Mouse (Mus musculus): ENCODE results near the gene Tssk3. TPM values are rescaled to one million over a fixed set of nuclear protein-coding genes. Genes with fewer than 3 reads are reported as not detected.
"Not testable (repeated sequence)": the region's sequence is repeated elsewhere in the genome, so short reads cannot be mapped to it uniquely, and the experiment has no call there.

Gene Tssk3
- total RNA-seq, 2 experiments from 2014 or later = not detected

- peak; percentile 80 to 90 for DNase-seq (ENCODE audit: low spot score in 2 of 2)
Observed at GRCm38 (mm10) chr4:129500607-129501566, 10.1 kb upstream of the Tssk3 start.

DNA sequence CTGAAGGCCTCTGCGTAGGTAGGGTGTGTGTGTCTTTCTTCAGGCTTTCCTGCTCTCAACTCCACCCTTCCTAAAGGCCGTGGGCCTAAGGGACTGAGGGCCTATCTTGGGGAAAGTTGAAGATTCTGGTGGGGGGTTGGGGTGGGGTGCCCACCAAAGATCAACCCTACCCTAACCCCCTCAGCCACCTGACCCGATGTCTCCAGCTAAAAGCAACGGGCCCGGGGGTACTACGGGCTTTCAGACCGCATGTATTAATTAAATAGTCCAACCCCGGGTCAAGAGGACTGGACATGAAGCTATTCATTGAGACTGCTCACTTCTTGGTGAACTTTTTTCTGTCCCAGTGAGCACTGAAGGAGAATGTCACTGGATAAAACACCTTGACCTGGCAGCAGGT, 9.2 kb upstream of the Tssk3 start:
- DNase-seq (ENCODE audit: low spot score in 2 of 2) = no peak

DNA sequence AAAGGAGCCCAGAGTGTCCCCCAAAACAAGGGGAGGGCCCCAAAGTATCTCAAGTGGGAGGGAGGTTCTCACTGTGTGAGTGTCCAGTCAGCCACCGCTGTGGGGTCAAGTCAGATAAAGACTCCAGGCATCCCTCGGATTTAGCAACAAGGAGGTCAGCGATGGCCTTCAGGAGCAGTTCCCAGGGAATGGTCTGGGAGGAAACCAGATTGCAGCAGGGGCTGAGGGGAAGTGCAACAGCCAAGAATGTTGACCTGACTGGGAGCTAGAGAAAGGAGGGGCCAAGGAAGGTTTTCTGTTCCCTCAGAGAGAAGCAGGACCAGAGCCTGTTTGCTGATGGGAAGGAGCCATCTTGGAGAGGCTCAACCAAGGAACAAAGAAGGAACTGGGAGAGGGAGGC, 8.1 kb upstream of the Tssk3 start:
- no peak for DNase-seq (ENCODE audit: low spot score in 2 of 2)

DNA sequence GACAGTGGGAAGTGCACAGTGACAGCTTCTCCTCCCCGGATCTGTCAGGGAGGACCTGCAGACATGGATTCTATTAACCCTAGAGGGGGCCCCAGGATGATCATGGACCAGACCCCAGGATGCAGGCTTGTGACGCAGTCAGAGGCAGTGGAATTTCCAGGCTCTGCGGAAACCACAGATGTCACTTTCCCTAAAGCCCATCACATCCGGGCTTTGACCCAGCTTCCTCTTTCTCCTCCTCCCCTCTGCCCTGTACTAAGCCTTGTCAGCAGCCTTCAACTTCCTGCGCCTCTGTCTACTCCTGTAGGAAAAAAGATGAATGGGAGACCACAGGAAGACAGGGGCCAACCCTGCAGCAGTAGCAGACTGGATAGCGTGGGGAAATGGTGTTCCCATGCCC, 5.8 kb upstream of the Tssk3 start:
- peak in 1 of 2 experiments; percentile 21 for DNase-seq (ENCODE audit: low spot score in 2 of 2)

DNA sequence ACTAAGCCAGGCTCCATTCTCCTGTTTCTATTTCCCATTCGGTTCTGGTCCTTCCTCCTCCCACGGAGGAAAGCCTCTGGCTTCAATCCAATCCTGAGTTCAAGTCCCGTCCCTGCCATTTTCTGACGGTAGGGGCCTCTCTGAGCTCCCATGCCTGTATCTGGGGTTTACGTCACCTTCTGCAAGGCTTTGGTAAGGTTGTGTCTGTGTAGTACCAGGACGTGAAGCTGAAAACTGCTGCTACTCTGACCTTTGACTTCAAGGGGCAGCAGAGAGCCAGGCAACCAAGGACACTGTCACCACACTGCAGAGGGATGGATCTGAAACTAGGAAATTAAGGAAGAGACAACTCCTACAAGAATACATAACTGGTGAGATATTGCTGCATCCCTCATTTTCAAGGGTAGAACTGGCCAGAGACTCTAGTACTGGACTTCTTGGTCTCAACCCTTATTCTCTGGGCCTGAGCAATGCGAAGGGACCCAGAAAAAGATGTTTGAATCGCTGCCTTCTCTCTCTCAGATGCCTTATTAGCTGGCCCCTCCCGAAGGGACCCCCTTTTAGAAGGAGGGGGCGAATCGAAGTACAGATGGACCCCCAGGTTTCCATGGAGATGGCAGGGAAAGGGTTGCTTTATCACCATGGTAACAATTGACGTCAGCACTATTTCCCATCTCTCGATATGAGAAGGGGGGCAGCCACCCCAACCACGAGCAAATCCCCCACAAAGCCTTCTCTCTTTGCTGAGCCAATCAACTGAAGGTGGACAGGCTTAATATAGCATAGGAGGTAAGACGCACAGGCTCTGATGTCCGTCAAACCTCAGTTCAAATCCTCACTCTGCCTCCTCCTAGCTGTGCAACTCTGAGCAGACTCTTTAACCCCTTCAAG, 5.1 kb upstream of the Tssk3 start:
- no peak for DNase-seq (ENCODE audit: low spot score in 2 of 2)

GRCm38 (mm10) chr4:129494681-129495080, 3.9 kb upstream of the Tssk3 start:
- no peak for DNase-seq (ENCODE audit: low spot score in 2 of 2)

DNA sequence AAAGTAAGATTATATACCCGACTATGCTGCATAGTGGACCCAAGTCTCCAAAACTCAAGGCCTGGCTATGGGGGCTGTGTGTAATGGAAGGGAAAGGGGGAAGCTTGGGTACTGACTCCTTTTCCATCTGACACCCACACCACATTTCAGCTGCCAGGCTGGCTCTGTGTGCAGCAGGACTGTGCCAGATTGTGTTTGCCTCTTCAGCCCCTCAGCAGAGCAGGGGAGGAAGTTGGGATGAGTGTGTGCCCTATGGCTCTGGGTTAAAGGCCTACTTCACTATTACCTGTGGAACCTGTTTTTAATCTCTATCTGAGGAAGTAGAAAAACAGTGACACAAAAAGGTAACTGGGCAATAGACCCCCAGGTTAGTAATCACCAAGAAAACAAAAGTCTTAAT, 9.7 kb downstream of the Tssk3 start:
- no peak for DNase-seq (ENCODE audit: low spot score in 2 of 2)

GRCm38 (mm10) chr4:129479863-129480262, 11.0 kb downstream of the Tssk3 start:
- DNase-seq (ENCODE audit: low spot score in 2 of 2) = no peak

DNA sequence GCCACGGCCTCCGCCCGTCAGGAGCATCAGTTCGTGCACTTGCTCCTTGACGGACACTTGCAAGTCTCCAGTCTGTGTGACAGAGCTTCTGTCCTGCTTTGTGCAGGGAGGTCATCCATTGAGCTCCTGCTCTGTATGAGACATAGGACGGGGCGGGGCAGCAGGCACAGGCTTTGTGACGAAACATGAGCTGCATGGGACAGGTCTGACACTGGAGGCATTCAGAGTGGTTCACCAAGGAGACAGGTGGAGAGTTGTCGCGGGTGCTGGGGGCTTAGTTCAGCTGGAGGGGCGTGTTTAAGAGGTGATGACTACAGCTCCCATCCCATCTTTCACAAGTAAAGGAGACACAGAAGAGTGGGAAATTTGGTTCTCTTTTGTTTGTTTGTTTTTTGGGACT, 14.8 kb downstream of the Tssk3 start:
- DNase-seq (ENCODE audit: low spot score in 2 of 2) = no peak

- DNase-seq (ENCODE audit: low spot score in 2 of 2) = no peak
Observed at GRCm38 (mm10) chr4:129464286-129464815, 26.5 kb downstream of the Tssk3 start.

DNA sequence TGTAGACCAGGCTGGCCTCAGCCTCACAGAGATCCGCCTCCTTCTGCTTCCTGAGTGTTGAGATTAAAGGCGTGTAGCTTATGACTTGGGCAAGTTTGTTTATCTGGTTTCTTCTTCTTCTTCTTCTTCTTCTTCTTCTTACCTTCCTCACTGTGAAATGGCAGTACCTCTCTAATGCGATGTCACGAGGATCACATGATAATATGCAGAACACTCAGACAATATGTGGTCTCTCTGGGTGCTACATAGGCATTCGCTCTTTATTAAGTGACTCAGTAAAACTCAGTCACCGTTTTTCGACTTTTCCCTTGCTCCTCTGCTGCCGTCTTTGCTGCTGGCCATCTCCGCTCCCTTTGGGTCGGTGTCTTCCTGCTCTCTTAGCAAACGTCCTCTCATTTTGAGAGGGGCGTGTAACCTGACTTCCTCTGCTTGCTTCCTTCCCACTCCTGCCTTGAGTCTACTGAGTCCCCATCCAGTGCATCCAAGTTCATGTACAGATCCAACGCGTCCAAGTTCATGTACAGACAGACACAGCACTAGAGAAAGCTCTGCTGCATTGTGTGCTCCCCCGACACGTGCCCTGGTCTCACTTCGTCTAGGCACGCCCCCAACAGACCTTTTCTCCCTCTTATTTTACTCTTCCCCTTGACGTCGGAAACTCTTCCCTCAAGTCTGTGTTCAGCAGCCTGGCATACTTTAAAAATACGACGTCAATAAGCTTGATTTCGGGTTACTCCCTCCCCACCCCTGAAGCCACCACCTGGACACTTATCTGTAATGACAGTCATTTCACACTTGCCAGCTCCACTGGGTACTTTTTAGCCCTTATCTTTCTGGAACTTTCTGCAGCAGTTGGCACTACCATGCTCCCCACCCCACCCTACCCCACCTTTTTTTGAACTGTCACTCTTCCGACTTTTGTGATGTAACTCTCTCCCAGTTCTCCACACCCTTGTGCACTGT, 27.4 kb downstream of the Tssk3 start:
- DNase-seq (ENCODE audit: low spot score in 2 of 2) = no peak

GRCm38 (mm10) chr4:129462118-129462517, 28.7 kb downstream of the Tssk3 start:
- DNase-seq (ENCODE audit: low spot score in 2 of 2) = no peak

GRCm38 (mm10) chr4:129461183-129461960, 29.4 kb downstream of the Tssk3 start, which contains the start of gene Bsdc1:
TSS of gene Bsdc1 (plus strand) at chr4:129461581.
- DNase-seq (ENCODE audit: low spot score in 2 of 2) = peak; percentile 98 to 99

DNA sequence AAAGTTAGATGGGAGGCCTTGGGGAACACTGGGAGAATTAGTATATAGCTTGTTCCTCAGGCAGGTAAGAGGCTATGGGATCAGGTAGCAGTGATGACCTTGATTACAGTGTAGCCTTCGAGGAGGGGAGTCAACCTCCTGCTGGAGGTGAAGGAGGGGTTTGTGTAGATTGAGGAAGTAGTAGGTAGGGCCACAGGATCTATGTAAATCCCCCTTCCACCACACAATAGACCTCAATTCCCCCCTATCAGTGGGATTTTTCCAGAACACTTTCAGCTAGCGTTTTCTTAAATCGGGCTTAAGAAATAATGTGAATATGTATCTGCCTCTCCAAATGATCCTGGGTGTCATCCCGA, 30.0 kb downstream of the Tssk3 start:
- DNase-seq (ENCODE audit: low spot score in 2 of 2) = no peak

- no peak for DNase-seq (ENCODE audit: low spot score in 2 of 2)
Observed at GRCm38 (mm10) chr4:129459726-129460125, 31.1 kb downstream of the Tssk3 start.

DNA sequence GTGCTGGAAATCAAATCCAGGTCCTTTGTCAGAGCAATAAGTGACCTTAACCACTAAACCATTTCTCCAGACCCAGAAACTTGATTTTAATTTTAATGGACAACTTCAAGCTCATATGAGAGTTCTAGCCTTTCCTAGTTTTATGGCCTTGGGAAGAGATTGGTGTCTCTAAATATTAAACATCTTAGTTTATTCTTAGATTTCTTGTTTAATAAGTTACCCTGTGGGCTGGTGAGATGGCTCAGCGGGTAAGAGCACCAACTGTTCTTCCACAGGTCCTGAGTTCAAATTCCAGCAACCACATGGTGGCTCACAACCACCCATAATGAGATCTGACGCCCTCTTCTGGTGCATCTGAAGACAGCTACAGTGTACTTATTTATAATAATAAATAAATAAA, 33.5 kb downstream of the Tssk3 start:
- not testable (repeated sequence) for DNase-seq (ENCODE audit: low spot score in 2 of 2)

- DNase-seq (ENCODE audit: low spot score in 2 of 2) = no peak
Observed at GRCm38 (mm10) chr4:129456126-129456525, 34.7 kb downstream of the Tssk3 start.

GRCm38 (mm10) chr4:129455265-129455664, 35.6 kb downstream of the Tssk3 start:
- DNase-seq (ENCODE audit: low spot score in 2 of 2) = peak in 1 of 2 experiments; percentile 60

DNA sequence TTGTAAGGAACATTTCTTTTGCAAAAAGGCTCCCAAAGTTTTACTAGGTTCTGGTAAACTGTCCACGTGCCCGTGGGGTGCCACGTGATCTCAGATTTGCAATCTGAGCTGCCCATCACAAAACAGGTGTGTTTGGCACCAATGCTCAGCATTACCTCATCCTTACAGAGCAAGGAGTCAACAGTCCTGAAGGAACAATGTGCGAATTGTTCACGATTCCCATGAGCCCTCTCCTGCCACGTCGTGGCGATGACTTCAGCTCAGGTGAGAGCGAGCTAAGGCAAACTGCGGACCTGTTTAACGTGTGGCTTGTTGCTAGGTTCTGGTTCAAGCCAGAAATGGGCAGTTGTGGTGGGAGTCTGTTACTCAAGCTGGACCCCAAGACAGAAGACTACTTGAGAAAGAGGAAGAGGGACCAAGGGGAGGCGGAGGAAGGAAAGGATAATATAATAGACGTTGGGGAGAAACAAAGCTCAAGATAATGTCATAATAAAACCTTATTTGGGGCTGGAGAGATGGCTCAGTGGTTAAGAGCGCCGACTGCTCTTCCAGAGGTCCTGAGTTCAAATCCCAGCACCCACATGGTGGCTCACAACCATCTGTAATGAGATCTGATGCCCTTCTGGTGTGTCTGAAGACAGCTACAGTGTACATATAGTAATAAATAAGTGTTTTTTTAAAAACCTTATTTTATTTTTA, 39.2 kb downstream of the Tssk3 start:
- DNase-seq (ENCODE audit: low spot score in 2 of 2) = no peak
